Mouse (Mus musculus) midbrain, postnatal 0 days (tissue): Measurements from ENCODE around the gene Kdm4b. TPM values are rescaled to one million over a fixed set of nuclear protein-coding genes. Genes with fewer than 3 reads are reported as not detected.

Experiments used
- ATAC-seq: fragments of 200-750 bp; cut with Nextera tagmentation; 2 replicates; pipeline ENCODE4 v1.8.0; 2017; ENCODE audit warnings: moderate number of reproducible peaks, mild to moderate bottlenecking, moderate TSS enrichment, moderate library complexity; ENCODE audit not compliant: low FRiP score
- DNase-seq: peaks from one replicate; pipeline ENCODE4 v3.0.0-alpha.2; 2015; ENCODE audit warnings: low spot score
- H3K27ac ChIP-seq: fragments of 300-500 bp; sonication (generic); 2 replicates; pipeline ENCODE4 v1.5.1; 2014; ENCODE audit warnings: low read depth, mild to moderate bottlenecking, low read length, mixed read lengths
- H3K27me3 ChIP-seq: fragments of 300-500 bp; sonication (generic); 2 replicates; pipeline ENCODE4 v1.6.1; 2014; ENCODE audit warnings: low read length, control low read depth, mixed read lengths; ENCODE audit not compliant: insufficient read depth
- H3K36me3 ChIP-seq: fragments of 300-500 bp; sonication (generic); 2 replicates; pipeline ENCODE4 v1.6.1; 2014; ENCODE audit warnings: low read length, control low read depth, mixed read lengths; ENCODE audit not compliant: insufficient read depth
- H3K4me1 ChIP-seq: fragments of 300-500 bp; sonication (generic); 2 replicates; pipeline ENCODE4 v1.6.1; 2014; ENCODE audit warnings: mild to moderate bottlenecking, control low read depth, antibody characterized with exemption, low read length, mixed read lengths; ENCODE audit not compliant: insufficient read depth
- H3K4me2 ChIP-seq: fragments of 300-500 bp; sonication (generic); 2 replicates; pipeline ENCODE4 v1.6.1; 2014; ENCODE audit warnings: low read depth, mild to moderate bottlenecking, low read length, mixed read lengths; ENCODE audit not compliant: poor library complexity, severe bottlenecking
- H3K4me3 ChIP-seq: fragments of 300-500 bp; sonication (generic); 2 replicates; pipeline ENCODE4 v1.5.1; 2014; ENCODE audit warnings: low read depth, mild to moderate bottlenecking, low read length, moderate library complexity
- H3K9ac ChIP-seq: fragments of 300-500 bp; sonication (generic); replicated peaks from 2 replicates; pipeline ENCODE4 v1.6.1; 2014; ENCODE audit warnings: mild to moderate bottlenecking, low read length, moderate library complexity, mixed read lengths; ENCODE audit not compliant: poor library complexity, severe bottlenecking
- H3K9me3 ChIP-seq: fragments of 300-500 bp; sonication (generic); 2 replicates; pipeline ENCODE4 v1.6.1; 2016; ENCODE audit warnings: low read length, control low read depth
- CTCF ChIP-seq: IDR thresholded peaks from 2 replicates; pipeline ENCODE4 v1.5.1; 2016; ENCODE audit warnings: antibody characterized with exemption, mild to moderate bottlenecking
- WGBS: fragments of 180-500 bp; shearing (Covaris S2); extraction: QIAGEN DNeasy Blood & Tissue Kit; methylation state at CpG from one replicate; pipeline ENCODE4 v1.1.7; 2014; 5-methylcytosine and 5-hydroxymethylcytosine counted together
- polyA plus RNA-seq: library from polyadenylated mRNA; unstranded; fragments of >200 nt; fragmentation: Nextera tagmentation; extraction: Ambion mirVana; gene quantifications from 2 replicates; pipeline ENCODE4 v1.2.1, GENCODE M21; 2015
- total RNA-seq: library from RNA; depleted of rRNA; stranded (reverse); fragments of >200 nt; gene quantifications from 2 replicates; pipeline ENCODE4 v1.2.3, GENCODE M21; 2014

Kdm4b gene
- total and polyA plus RNA-seq, 2 experiments from 2014 or later: 45.6 to 140 TPM

DNA sequence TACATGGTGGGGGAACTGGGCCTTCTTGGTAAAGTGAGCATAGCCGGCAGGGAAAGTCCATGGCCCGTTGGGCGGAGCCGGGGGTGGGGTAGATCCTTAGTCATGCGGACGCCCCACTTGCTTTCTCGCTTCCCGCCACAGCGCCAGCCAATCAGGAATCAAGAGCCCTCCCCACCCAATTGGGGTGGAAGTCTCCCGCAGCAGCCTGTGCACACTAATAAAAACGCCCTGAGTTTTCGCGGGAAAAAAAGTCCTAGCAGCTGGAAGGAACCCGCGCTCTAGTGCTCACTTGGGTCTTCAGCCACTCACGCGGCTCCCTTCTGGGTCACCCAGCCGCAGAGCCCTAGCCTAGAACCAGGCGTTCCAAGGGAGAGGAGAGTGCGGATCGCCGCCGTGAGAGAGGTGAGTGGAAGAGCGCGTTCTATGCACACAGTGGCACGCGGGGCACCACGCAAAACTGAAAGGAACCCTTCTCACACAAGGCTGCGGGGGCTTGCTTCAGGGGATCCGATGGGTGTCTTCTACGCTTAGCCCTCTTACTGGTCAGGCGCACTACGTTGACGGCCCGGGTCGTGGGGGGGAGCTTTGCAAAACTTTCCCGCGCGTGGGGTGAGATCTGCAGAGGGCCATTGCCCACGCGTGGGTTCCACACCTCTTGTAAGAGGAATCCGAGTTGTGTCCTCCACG is 22.6 kb upstream of the Kdm4b start, which contains the start of gene Uhrf1:
TSS of gene Uhrf1 (plus strand) at position 162 of the 687 bp plus-strand sequence.
- 0 out of 2 replicates have a peak, but pooled peaks cover 3% of the 10 kb centered on the region for H3K4me1 ChIP-seq
- no peaks in the 10 kb centered on the region for H3K27me3 ChIP-seq
- peak within 1 kb of the TSS; percentile 60 for H3K4me3 ChIP-seq
- ATAC-seq: peak; percentile 18
- no peaks in the 10 kb centered on the region for H3K9me3 ChIP-seq
- no peaks in the 10 kb centered on the region for H3K36me3 ChIP-seq
- TF ChIP-seq CTCF: no peak
- no peak within 1 kb of the TSS for H3K27ac ChIP-seq
- WGBS: under 1% methylated on average over 43 of the region's 43 CpGs
- peak; percentile 77 for DNase-seq
- H3K4me2 ChIP-seq: peak within 1 kb of the TSS; percentile 95
- H3K9ac ChIP-seq: 0 out of 2 replicates have a peak within 1 kb of the TSS, but pooled peaks have one; percentile 44

DNA sequence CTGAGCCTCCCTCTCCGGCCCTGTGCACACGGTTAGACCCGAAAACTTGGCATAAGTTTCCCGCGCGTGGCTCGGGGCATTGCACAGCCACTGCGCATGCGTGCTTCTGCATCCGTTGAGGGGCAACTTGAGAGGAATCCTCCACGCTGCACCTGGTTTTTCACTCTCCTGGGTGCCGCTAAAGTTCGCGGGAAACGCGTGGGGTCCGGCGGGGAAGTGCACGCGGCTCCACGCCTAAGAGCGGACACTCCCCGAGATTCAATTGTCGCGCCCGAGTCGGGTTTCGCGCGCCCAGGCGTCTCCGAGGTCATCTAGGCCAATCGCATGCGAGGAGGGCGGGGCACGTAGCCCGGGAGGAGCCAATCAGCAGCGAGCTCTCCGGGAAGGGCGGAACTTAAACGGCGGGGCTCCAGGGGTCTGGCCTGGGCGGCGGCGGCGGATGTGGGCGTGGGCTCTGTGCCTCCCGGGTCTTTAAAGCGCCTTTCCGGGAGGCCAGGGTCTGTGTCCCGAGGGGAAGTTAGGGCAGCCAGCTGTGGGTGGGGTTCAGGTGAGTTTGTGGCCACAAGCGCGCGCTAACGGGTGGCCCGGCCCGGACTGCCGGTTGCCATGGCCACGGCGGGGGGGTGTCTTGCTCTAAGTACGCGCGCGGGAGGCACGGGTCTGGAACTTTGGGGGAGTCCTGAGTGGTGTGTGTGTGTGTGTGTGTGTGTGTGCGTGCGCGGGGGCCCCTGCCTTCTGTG is 21.8 kb upstream of the Kdm4b start:
- H3K4me3 ChIP-seq: peak overlapping the region; percentile 60
- TF ChIP-seq CTCF: no peak
- H3K9ac ChIP-seq: 0 out of 2 replicates have a peak overlapping the region, but pooled peaks have one; percentile 44
- ATAC-seq (peak; percentile 96), DNase-seq (peak; percentile 95)
- no peaks in the 10 kb centered on the region for H3K36me3 ChIP-seq
- no peaks in the 10 kb centered on the region for H3K27me3 ChIP-seq
- WGBS: under 1% methylated on average over 64 of the region's 68 CpGs
- 0 out of 2 replicates have a peak, but pooled peaks cover 3% of the 10 kb centered on the region for H3K4me1 ChIP-seq
- no peak overlapping the region for H3K27ac ChIP-seq
- peak overlapping the region; percentile 95 for H3K4me2 ChIP-seq
- no peaks in the 10 kb centered on the region for H3K9me3 ChIP-seq

DNA sequence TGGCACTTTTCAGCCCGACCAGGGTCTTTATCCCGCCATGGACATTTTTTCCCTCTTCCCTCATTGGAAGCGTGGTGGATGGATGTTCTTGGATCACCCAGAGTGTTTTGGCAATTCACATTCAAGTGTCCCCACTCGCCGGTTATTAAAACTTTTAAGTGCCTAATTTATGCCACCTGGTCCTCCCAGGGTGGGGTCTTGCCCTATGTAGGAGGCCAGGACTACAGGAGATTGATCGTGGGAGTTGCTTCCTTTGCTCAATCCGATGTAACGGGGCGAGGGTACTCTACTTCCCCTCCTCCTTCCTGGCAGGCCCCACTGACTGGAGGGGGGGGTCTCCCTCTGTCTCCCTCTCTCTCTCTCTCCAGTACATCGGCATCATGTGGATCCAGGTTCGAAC is 21.1 kb upstream of the Kdm4b start:
- H3K9ac ChIP-seq: no peak overlapping the region
- H3K4me1 ChIP-seq: 0 out of 2 replicates have a peak, but pooled peaks cover 3% of the 10 kb centered on the region
- DNase-seq (no peak), ATAC-seq (no peak)
- H3K27ac ChIP-seq: no peak overlapping the region
- WGBS: 13% methylated on average over 11 of the region's 11 CpGs
- H3K4me3 ChIP-seq: peak overlapping the region; percentile 60; the same call in 1 of the 2 replicates
- no peaks in the 10 kb centered on the region for H3K36me3 ChIP-seq
- no peak for TF ChIP-seq CTCF
- no peaks in the 10 kb centered on the region for H3K27me3 ChIP-seq
- H3K9me3 ChIP-seq: no peaks in the 10 kb centered on the region
- peak overlapping the region; percentile 95 for H3K4me2 ChIP-seq

GRCm38 (mm10) chr17:56305156-56305555 is 20.7 kb upstream of the Kdm4b start:
- no peak for TF ChIP-seq CTCF
- Histone ChIP-seq H3K27ac (no peak overlapping the region), H3K4me1 (0 out of 2 replicates have a peak, but pooled peaks cover 3% of the 10 kb centered on the region), H3K4me2 (peak overlapping the region; percentile 95; the same call in 1 of the 2 replicates), H3K27me3 (no peaks in the 10 kb centered on the region), H3K4me3 (no peak overlapping the region), H3K36me3 (no peaks in the 10 kb centered on the region), H3K9me3 (no peaks in the 10 kb centered on the region), H3K9ac (no peak overlapping the region)
- DNase-seq (no peak), ATAC-seq (no peak)
- WGBS: 36% methylated on average over 8 of the region's 9 CpGs

DNA sequence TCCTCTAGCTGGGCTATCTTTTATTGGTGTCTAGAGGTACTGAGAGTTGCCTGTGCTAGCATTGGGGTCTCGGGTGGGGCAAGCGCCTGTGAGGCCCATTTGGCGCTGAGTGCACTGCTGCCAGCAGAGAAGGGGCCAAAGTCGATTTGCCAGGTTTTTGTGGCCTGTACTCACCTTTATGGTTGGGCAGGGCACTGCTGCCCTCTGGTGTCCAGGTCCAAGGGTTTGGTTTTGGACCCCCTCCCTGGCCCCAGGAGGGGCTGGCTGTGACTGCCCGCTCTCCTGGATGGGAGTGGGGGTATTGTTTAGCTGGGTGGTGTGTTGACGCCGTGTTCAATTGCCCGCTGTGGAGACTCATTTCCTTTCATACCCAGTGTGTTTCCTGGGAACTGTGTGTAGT is 20.0 kb upstream of the Kdm4b start:
- WGBS: 63% methylated on average over 8 of the region's 8 CpGs
- no peak overlapping the region for H3K4me2 ChIP-seq
- DNase-seq: peak; percentile 7
- no peaks in the 10 kb centered on the region for H3K9me3 ChIP-seq
- no peak overlapping the region for H3K27ac ChIP-seq
- no peaks in the 10 kb centered on the region for H3K27me3 ChIP-seq
- peak; percentile 55 for TF ChIP-seq CTCF
- no peak for ATAC-seq
- H3K36me3 ChIP-seq: no peaks in the 10 kb centered on the region
- no peak overlapping the region for H3K4me3 ChIP-seq
- H3K9ac ChIP-seq: no peak overlapping the region
- H3K4me1 ChIP-seq: 0 out of 2 replicates have a peak, but pooled peaks cover 3% of the 10 kb centered on the region

GRCm38 (mm10) chr17:56308088-56308487 is 17.8 kb upstream of the Kdm4b start:
- H3K4me1 ChIP-seq: 0 out of 2 replicates have a peak, but pooled peaks cover 3% of the 10 kb centered on the region
- DNase-seq: no peak
- 83% methylated on average over 6 of the region's 6 CpGs for WGBS
- no peaks in the 10 kb centered on the region for H3K27me3 ChIP-seq
- no peak for ATAC-seq
- no peak overlapping the region for H3K4me2 ChIP-seq
- H3K27ac ChIP-seq: no peak overlapping the region
- no peak overlapping the region for H3K9ac ChIP-seq
- no peaks in the 10 kb centered on the region for H3K9me3 ChIP-seq
- no peak overlapping the region for H3K4me3 ChIP-seq
- TF ChIP-seq CTCF: no peak
- H3K36me3 ChIP-seq: no peaks in the 10 kb centered on the region
